Comparison of ENCODE assay signal across 8 mouse cellular contexts in the genomic region with DNA sequence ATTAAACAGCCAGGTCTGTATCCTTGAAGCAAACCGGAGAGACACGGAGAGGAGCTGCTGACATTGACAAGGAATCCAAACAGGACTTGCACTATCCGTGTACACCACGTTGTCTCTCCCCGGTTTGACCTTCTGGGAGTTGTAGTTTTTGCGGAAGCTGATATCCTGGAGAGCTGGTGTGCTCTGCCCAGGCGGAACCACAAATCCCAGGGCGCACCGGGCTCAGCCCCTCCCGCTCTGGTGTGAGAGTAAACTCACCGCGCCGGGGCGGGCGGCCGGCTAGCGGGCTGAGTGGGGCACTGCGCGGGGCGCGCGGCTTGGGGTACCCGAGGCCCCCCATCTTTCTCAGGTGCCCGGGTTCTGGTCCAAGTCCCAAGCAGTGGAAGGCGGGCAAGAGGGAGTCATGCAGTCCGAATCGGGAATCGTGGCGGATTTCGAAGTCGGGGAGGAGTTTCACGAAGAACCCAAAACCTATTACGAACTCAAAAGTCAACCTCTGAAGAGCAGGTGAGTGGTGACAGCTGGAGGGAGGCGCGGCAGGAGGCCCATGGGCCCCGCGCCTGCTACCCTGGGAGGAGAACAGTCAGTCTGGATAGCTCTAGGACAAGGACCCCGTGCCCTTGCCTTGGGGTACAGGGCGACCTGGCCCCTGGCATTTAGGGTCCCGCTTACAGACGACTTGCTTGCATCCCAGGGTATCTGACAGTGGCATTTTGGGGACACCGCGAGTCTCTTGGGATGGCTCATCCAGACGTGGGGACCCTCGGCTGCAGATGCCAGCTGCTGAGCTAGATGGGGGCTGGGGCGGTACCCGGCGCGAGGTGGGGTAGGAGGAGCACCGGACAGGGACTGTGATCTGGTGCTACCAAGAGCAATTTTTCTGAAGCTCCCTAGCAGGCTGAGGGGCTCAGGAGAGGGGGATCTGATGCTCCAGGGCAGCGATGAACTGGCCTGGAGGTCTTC. TPM values are rescaled to one million over a fixed set of nuclear protein-coding genes. Genes with fewer than 3 reads are reported as not detected.
A peak's percentile ranks its signal among the peaks of the same experiment; 100 is the strongest.
DNase-seq lines count a peak whose midpoint lies in the region; ATAC-seq and TF ChIP-seq lines count a peak whose summit lies in the region.

A gene (plus strand): TSS at position 272 of the 963 bp plus-strand sequence.

- H3K9ac ChIP-seq in hindbrain, embryonic 13.5 days: peak within 1 kb of the TSS; percentile 72

- in situ Hi-C loops in Patski (cut with MboI; ENCODE audit: low pct_unique_long_range_greater_than_20kb): no loop called here

- ATAC-seq in Patski: peak; percentile 97
- peak; percentile 99 for ATAC-seq in hindbrain, embryonic 13.5 days (ENCODE audit: low FRiP score)

- peaks cover 11% of the 10 kb centered on the region for H3K4me1 ChIP-seq in hindbrain, embryonic 13.5 days (replicated peaks)

- CTCF ChIA-PET in Patski (lab: Charles Lee): interaction anchor here (1.6 to 3.3 kb wide), 4 partner anchors 10 to 196 kb away, joined by 4 to 19 read pairs (median 8); no protein-coding TSS in a partner anchor

- no peak within 1 kb of the TSS for H3K27ac ChIP-seq in hindbrain, embryonic 13.5 days

- peak; percentile 46 for TF ChIP-seq CTCF in Patski (IDR thresholded peaks at IDR 0.05)

- under 1% methylated on average over 51 of the region's 51 CpGs for WGBS in hindbrain, embryonic 13.5 days

- peak; percentile 75 for DNase-seq in Patski (ENCODE audit: low read depth, low spot score)
- DNase-seq in cerebellum, postnatal 14 days: peak; percentile 91 to 95
- peak; percentile 82 to 83 for DNase-seq in frontal cortex, postnatal 14 days (ENCODE audit: low spot score in 2 of 2)
- DNase-seq in layer of hippocampus, postnatal 25 days (ENCODE audit: extremely low spot score in 1 of 2, low spot score in 1 of 2): peak; percentile 77 to 80
- peak; percentile 95 for DNase-seq in lung, postnatal 25 days (ENCODE audit: low spot score)
- peak; percentile 91 for DNase-seq in retina, embryonic 14.5 days (ENCODE audit: low spot score)
- DNase-seq in thymus, postnatal 4 days: peak; percentile 92

- H3K27me3 ChIP-seq in Patski: no peaks in the 10 kb centered on the region
- peaks cover 26% of the 10 kb centered on the region; the same call in 1 of the 2 replicates for H3K27me3 ChIP-seq in hindbrain, embryonic 13.5 days

- POLR2A ChIA-PET in Patski (lab: Charles Lee): interaction anchor here (0.9 kb wide), 1 partner anchor 9 kb away, joined by 4 read pairs; no protein-coding TSS in a partner anchor

- no peaks in the 10 kb centered on the region for H3K36me3 ChIP-seq in hindbrain, embryonic 13.5 days

- H3K4me3 ChIP-seq in hindbrain, embryonic 13.5 days: peak within 1 kb of the TSS; percentile 68

- no peaks in the 10 kb centered on the region for H3K9me3 ChIP-seq in hindbrain, embryonic 13.5 days

- H3K4me2 ChIP-seq in hindbrain, embryonic 13.5 days: peak within 1 kb of the TSS; percentile 100

RNA-seq across cellular contexts. Expression of the gene that starts here (rescaled TPM):
- 11.2 TPM for polyA plus RNA-seq in Patski (2021)
- polyA plus RNA-seq in hindbrain, embryonic 13.5 days (2015; fragmentation: Nextera tagmentation; extraction: Ambion mirVana): 1.8 and 2.1 TPM in 2 replicates
- 1 to 10 TPM; 6.5 to 6.9 TPM for total RNA-seq in layer of hippocampus, postnatal 25 days (2021)
